Mouse (Mus musculus) midbrain, embryonic 14.5 days (tissue): ENCODE measurements around the gene Gm382. TPM values are rescaled to one million over a fixed set of nuclear protein-coding genes. Genes with fewer than 3 reads are reported as not detected.

Source experiments
- ATAC-seq: fragments of 200-750 bp; cut with Nextera tagmentation; 2 replicates; pipeline ENCODE4 v1.8.0; 2017; ENCODE audit warnings: moderate number of reproducible peaks, moderate library complexity; ENCODE audit not compliant: low FRiP score, low TSS enrichment
- DNase-seq: peaks from one replicate; pipeline ENCODE4 v3.0.0-alpha.2; 2015
- H3K27ac ChIP-seq: fragments of 300-500 bp; sonication (generic); replicated peaks from 2 replicates; pipeline ENCODE4 v1.5.1; 2014; ENCODE audit warnings: mild to moderate bottlenecking, low read depth, low read length, moderate library complexity
- H3K27me3 ChIP-seq: fragments of 300-500 bp; sonication (generic); 2 replicates; pipeline ENCODE4 v1.6.1; 2014; ENCODE audit warnings: low read length, control low read depth, mixed read lengths; ENCODE audit not compliant: control insufficient read depth, insufficient read depth
- H3K36me3 ChIP-seq: fragments of 300-500 bp; sonication (generic); 2 replicates; pipeline ENCODE4 v1.6.1; 2014; ENCODE audit warnings: low read length, control low read depth; ENCODE audit not compliant: control insufficient read depth, insufficient read depth
- H3K4me1 ChIP-seq: fragments of 300-500 bp; sonication (generic); 2 replicates; pipeline ENCODE4 v1.6.1; 2014; ENCODE audit warnings: mild to moderate bottlenecking, antibody characterized with exemption, low read length, control low read depth; ENCODE audit not compliant: control insufficient read depth, insufficient read depth
- H3K4me2 ChIP-seq: fragments of 300-500 bp; sonication (generic); 2 replicates; pipeline ENCODE4 v1.6.1; 2014; ENCODE audit warnings: mild to moderate bottlenecking, low read length, moderate library complexity
- H3K4me3 ChIP-seq: fragments of 300-500 bp; sonication (generic); replicated peaks from 2 replicates; pipeline ENCODE4 v1.5.1; 2014; ENCODE audit warnings: low read depth, low read length
- H3K9ac ChIP-seq: fragments of 300-500 bp; sonication (generic); replicated peaks from 2 replicates; pipeline ENCODE4 v1.6.1; 2014; ENCODE audit warnings: mild to moderate bottlenecking, low read length, moderate library complexity
- H3K9me3 ChIP-seq: fragments of 300-500 bp; sonication (generic); 2 replicates; pipeline ENCODE4 v1.6.1; 2016; ENCODE audit warnings: low read length, control low read depth, mixed read lengths; ENCODE audit not compliant: control insufficient read depth
- WGBS: fragments of 180-500 bp; shearing (Covaris S2); extraction: QIAGEN DNeasy Blood & Tissue Kit; methylation state at CpG from one replicate; pipeline ENCODE4 v1.1.7; 2014; 5-methylcytosine and 5-hydroxymethylcytosine counted together
- polyA plus RNA-seq: library from polyadenylated mRNA; unstranded; fragments of >200 nt; fragmentation: Nextera tagmentation; extraction: Ambion mirVana; gene quantifications from 2 replicates; pipeline ENCODE4 v1.2.1, GENCODE M21; 2014

Gene Gm382
- polyA plus RNA-seq, result not detected in 2 replicates

- WGBS, result 87% methylated on average over 1 of the region's 1 CpGs
- no peaks in the 10 kb centered on the region for H3K4me1 ChIP-seq
- no peak within 1 kb of the TSS for H3K4me2 ChIP-seq
- no peaks in the 10 kb centered on the region for H3K9me3 ChIP-seq
- H3K4me3 ChIP-seq, result no peak within 1 kb of the TSS
- H3K9ac ChIP-seq, result no peak within 1 kb of the TSS
- ATAC-seq, result no peak
- H3K36me3 ChIP-seq, result no peaks in the 10 kb centered on the region
- DNase-seq, result no peak
- H3K27ac ChIP-seq, result no peak within 1 kb of the TSS
- H3K27me3 ChIP-seq, result no peaks in the 10 kb centered on the region
These were observed at the start of gene Gm382 for GRCm38 (mm10) chrX:127039672-127040071. Gm382 (plus strand) TSS chrX:127039972.

DNA sequence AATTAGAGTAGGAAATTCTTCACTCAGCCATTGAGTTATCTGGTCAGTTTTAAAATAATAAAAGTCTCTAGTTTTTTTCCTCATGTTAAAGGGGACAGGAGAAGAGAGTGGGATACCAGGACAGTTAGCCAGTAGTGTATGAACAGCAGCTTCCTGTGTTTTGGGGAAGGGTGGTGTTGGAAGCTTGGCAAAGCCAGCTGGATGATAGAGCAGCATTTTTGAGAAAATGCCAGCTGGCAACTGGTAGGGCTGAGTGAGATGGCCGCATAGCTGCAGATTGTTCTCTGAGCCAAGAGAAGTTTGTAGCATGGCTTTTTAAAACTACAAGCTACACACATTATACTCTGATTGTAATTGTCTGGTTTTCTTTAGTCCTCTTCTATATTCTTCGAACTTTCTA lies 30.4 kb downstream of the Gm382 start:
- Histone ChIP-seq H3K9me3 (no peaks in the 10 kb centered on the region), H3K4me3 (no peak overlapping the region), H3K27ac (no peak overlapping the region), H3K4me2 (no peak overlapping the region), H3K27me3 (no peaks in the 10 kb centered on the region), H3K36me3 (no peaks in the 10 kb centered on the region), H3K4me1 (no peaks in the 10 kb centered on the region), H3K9ac (no peak overlapping the region)
- no peak for ATAC-seq
- DNase-seq, result peak; percentile 0
- 92% methylated on average over 2 of the region's 2 CpGs for WGBS

DNA sequence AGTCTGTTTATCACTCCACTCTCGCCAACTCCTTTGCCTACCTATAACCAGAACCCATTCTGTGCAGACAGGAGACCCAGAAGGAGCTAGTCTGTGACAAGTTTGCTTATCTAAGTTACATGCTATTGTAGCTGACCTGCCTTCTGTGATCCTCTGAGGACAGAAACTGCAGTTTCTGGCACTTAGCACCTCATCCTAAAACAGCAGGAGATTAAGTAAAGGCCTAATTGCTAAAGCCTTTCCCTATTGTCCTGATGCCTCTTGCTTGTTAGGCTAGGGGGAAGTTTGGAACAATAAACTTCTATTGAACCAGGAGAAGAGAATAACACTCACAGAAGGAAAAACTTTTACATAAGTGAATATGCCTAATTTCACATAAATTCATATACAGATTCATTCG lies 51.5 kb downstream of the Gm382 start:
- Histone ChIP-seq H3K4me2 (no peak overlapping the region), H3K36me3 (no peaks in the 10 kb centered on the region), H3K4me3 (no peak overlapping the region), H3K9me3 (no peaks in the 10 kb centered on the region), H3K4me1 (no peaks in the 10 kb centered on the region), H3K27ac (no peak overlapping the region), H3K27me3 (no peaks in the 10 kb centered on the region), H3K9ac (no peak overlapping the region)
- DNase-seq, result no peak
- no peak for ATAC-seq
- WGBS, result 75% methylated on average over 2 of the region's 2 CpGs

DNA sequence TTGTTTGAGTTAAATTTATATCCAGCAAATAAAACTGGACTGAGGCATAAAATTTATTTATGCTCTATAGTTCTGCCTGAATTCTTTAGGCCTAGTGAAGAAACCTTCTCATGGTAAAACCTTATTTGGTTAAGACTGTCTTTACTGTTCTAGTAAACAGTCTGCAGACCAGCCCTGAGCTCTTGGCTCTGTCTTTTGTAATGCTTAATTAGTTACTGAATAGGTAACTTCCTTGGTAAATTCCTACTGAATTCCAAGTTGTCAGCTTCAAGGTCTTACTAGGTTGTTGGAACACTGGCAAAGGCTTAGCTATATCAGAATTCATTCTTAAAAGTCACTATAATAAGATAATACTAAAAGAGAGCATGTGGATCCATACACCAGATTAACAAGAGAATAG lies 53.3 kb downstream of the Gm382 start:
- Histone ChIP-seq H3K4me2 (no peak overlapping the region), H3K4me1 (no peaks in the 10 kb centered on the region), H3K4me3 (no peak overlapping the region), H3K36me3 (no peaks in the 10 kb centered on the region), H3K9ac (no peak overlapping the region), H3K27ac (no peak overlapping the region), H3K9me3 (0 out of 2 replicates have a peak, but pooled peaks cover 3% of the 10 kb centered on the region), H3K27me3 (no peaks in the 10 kb centered on the region)
- DNase-seq (no peak), ATAC-seq (no peak)

DNA sequence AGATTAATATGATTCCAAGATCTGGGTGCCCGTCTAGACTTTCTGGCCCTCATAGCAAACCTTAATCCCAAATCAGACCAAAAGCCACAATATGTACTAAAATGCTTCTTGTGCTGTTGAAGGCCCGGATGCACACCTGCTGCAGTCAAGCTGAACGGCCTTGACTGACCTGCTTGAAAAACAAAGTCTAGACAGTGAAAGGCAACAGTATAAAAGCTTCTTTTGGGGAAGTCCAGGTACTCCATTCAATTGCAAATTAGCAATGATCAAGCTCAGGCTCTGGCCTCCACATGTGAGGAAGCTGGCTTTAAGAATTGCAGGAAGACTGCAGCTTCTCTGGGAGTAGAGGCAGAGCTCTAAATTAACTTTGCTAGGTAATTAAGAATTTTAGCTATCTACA lies 54.2 kb downstream of the Gm382 start:
- 80% methylated on average over 3 of the region's 3 CpGs for WGBS
- H3K36me3 ChIP-seq, result no peaks in the 10 kb centered on the region
- ATAC-seq, result no peak
- H3K9ac ChIP-seq, result no peak overlapping the region
- H3K27ac ChIP-seq, result no peak overlapping the region
- H3K27me3 ChIP-seq, result no peaks in the 10 kb centered on the region
- 0 out of 2 replicates have a peak, but pooled peaks cover 3% of the 10 kb centered on the region for H3K9me3 ChIP-seq
- H3K4me3 ChIP-seq, result no peak overlapping the region
- DNase-seq, result no peak
- H3K4me2 ChIP-seq, result no peak overlapping the region
- no peaks in the 10 kb centered on the region for H3K4me1 ChIP-seq

DNA sequence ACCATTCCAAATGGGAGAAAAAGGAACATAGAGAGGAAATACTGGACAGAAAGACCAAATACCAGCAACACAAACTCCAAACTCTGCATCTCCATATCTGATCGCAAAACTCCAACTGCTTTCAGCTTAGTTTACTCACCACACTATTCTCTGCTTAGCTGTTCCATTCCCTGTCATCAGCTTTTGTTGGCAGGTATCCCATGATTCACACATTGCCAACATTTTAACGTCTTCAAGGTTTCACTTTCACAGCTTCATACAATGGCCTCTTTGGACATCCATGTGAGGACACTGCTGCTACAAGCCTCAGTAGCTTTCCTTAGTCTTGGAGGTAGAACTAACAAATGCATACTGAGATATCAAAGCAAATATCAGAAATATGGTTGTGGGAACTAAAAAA lies 64.6 kb downstream of the Gm382 start:
- Histone ChIP-seq H3K4me3 (no peak overlapping the region), H3K36me3 (no peaks in the 10 kb centered on the region), H3K4me2 (no peak overlapping the region), H3K4me1 (no peaks in the 10 kb centered on the region), H3K9me3 (no peaks in the 10 kb centered on the region), H3K27ac (no peak overlapping the region), H3K27me3 (no peaks in the 10 kb centered on the region), H3K9ac (no peak overlapping the region)
- DNase-seq (no peak), ATAC-seq (no peak)
- WGBS, result 90% methylated on average over 2 of the region's 2 CpGs

Other genes with a start within 250 kb of the Gm382 start
- not detected in 2 replicates for gene 4932411N23Rik, start 224.1 kb upstream of the Gm382 start, polyA plus RNA-seq